Mouse (Mus musculus): Measurements from ENCODE around the gene Ccdc85b. TPM values are rescaled to one million over a fixed set of nuclear protein-coding genes. Genes with fewer than 3 reads are reported as not detected.
A peak's percentile ranks its signal among the peaks of the same experiment; 100 is the strongest.

Gene Ccdc85b
- polyA plus RNA-seq, 1 experiment from 2014 or later = 8.0 TPM

DNA sequence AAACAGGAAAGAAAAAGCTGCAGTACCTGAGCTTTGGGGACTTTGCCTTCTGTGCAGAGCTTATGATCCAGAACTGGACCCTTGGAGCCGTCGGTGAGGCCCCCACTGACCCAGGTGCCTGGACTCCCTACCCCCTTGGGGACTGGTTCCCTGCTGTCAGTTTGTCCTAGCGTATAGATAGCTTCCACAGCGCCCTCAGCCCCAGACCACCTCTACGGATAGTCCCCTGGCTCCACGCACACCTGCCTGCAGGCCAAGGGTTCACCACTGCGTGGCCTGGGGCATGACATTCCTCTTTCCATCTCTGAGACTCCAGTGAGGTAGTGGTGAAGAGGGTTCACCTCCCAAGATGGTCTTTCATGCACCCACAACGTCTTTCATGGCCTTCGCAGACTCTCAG is 5.5 kb upstream of the Ccdc85b start:
- Histone ChIP-seq H3K4me1 (ENCODE audit: control insufficient read depth, insufficient read depth, low read length) (peaks cover 21% of the 10 kb centered on the region), H3K36me3 (ENCODE audit: control insufficient read depth, insufficient read depth, low read length) (peaks cover 33% of the 10 kb centered on the region), H3K9ac (replicated peaks; ENCODE audit: low read depth, low read length) (no peak overlapping the region), H3K27me3 (ENCODE audit: control insufficient read depth, insufficient read depth, low read length) (no peaks in the 10 kb centered on the region; the same call in 1 of the 2 replicates), H3K4me3 (ENCODE audit: low read depth, low read length) (no peak overlapping the region), H3K9me3 (ENCODE audit: control insufficient read depth, low read length) (no peaks in the 10 kb centered on the region), H3K27ac (ENCODE audit: low read depth, low read length) (no peak overlapping the region), H3K4me2 (ENCODE audit: low read depth, low read length) (no peak overlapping the region)
- 93% methylated on average over 9 of the region's 9 CpGs for WGBS
- ATAC-seq (ENCODE audit: low read depth) = no peak

GRCm38 (mm10) chr19:5461411-5461810 is 3.7 kb upstream of the Ccdc85b start:
- Histone ChIP-seq H3K36me3 (ENCODE audit: control insufficient read depth, insufficient read depth, low read length) (peaks cover 24% of the 10 kb centered on the region), H3K27ac (ENCODE audit: low read depth, low read length) (no peak overlapping the region), H3K4me3 (ENCODE audit: low read depth, low read length) (peak overlapping the region; percentile 75), H3K27me3 (ENCODE audit: control insufficient read depth, insufficient read depth, low read length) (no peaks in the 10 kb centered on the region; the same call in 1 of the 2 replicates), H3K4me1 (ENCODE audit: control insufficient read depth, insufficient read depth, low read length) (peaks cover 26% of the 10 kb centered on the region), H3K4me2 (ENCODE audit: low read depth, low read length) (peak overlapping the region; percentile 94), H3K9me3 (ENCODE audit: control insufficient read depth, low read length) (no peaks in the 10 kb centered on the region), H3K9ac (replicated peaks; ENCODE audit: low read depth, low read length) (peak overlapping the region; percentile 76; the same call in 1 of the 2 replicates)
- 90% methylated on average over 6 of the region's 6 CpGs for WGBS
- ATAC-seq (ENCODE audit: low read depth) = no peak

DNA sequence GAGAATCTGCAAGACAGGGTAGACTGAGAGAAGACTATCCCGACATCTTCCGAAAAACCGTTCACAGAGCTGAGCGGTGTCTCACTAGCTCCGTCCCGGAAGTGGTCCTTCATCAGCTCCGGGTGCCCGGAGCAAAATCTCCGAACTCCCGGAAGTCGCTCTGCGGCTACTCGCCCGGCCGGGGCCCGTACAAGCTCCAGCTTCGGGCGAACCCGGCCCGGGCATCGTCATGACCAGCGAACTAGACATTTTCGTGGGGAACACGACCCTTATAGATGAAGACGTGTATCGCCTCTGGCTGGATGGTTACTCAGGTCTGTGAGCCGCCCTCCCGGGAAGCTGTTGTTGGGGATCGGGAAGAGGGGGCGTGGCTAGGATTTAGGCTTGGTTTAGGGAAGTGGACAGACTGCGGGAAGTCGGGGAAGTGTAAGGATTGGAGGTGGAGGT is 2.8 kb upstream of the Ccdc85b start, which contains the start of gene Fibp:
Fibp (plus strand) TSS at position 151 of the 447 bp plus-strand sequence.
- H3K4me1 ChIP-seq (ENCODE audit: control insufficient read depth, insufficient read depth, low read length) = peaks cover 36% of the 10 kb centered on the region
- H3K4me3 ChIP-seq (ENCODE audit: low read depth, low read length) = peak within 1 kb of the TSS; percentile 75
- peak; percentile 59 for ATAC-seq (ENCODE audit: low read depth)
- H3K9ac ChIP-seq (replicated peaks; ENCODE audit: low read depth, low read length) = peak within 1 kb of the TSS; percentile 76
- H3K9me3 ChIP-seq (ENCODE audit: control insufficient read depth, low read length) = no peaks in the 10 kb centered on the region
- H3K4me2 ChIP-seq (ENCODE audit: low read depth, low read length) = peak within 1 kb of the TSS; percentile 94
- peaks cover 16% of the 10 kb centered on the region for H3K36me3 ChIP-seq (ENCODE audit: control insufficient read depth, insufficient read depth, low read length)
- no peaks in the 10 kb centered on the region; the same call in 1 of the 2 replicates for H3K27me3 ChIP-seq (ENCODE audit: control insufficient read depth, insufficient read depth, low read length)
- peak within 1 kb of the TSS; percentile 24; the same call in 1 of the 2 replicates for H3K27ac ChIP-seq (ENCODE audit: low read depth, low read length)
- under 1% methylated on average over 32 of the region's 32 CpGs for WGBS

DNA sequence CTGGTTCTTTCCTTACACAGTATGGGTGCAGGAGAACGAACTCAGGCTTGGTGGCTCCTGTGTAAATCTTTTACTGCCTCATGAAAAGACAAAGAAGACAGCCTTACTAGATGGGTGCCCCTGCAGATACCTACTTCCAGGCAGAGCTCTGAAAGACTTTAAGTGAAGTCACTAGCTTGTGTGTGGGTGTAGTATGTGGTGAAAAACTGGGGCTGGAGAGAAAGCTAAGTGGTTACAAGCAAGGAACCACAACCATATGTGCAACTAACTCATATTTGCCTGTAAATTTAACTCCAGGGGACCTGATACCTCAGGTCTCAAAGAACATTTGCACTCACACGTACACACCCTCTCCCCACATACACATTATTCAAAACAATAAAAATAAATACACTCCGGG is 2.2 kb upstream of the Ccdc85b start:
- Histone ChIP-seq H3K4me1 (ENCODE audit: control insufficient read depth, insufficient read depth, low read length) (peaks cover 38% of the 10 kb centered on the region), H3K36me3 (ENCODE audit: control insufficient read depth, insufficient read depth, low read length) (peaks cover 10% of the 10 kb centered on the region), H3K27me3 (ENCODE audit: control insufficient read depth, insufficient read depth, low read length) (no peaks in the 10 kb centered on the region; the same call in 1 of the 2 replicates), H3K9ac (replicated peaks; ENCODE audit: low read depth, low read length) (peak overlapping the region; percentile 76), H3K9me3 (ENCODE audit: control insufficient read depth, low read length) (no peaks in the 10 kb centered on the region), H3K27ac (ENCODE audit: low read depth, low read length) (peak overlapping the region; percentile 24; the same call in 1 of the 2 replicates), H3K4me2 (ENCODE audit: low read depth, low read length) (peak overlapping the region; percentile 94), H3K4me3 (ENCODE audit: low read depth, low read length) (peak overlapping the region; percentile 75)
- no peak for ATAC-seq (ENCODE audit: low read depth)
- WGBS = 21% methylated on average over 3 of the region's 3 CpGs

- 70% methylated on average over 7 of the region's 7 CpGs for WGBS
- Histone ChIP-seq H3K9ac (replicated peaks; ENCODE audit: low read depth, low read length) (no peak overlapping the region), H3K4me2 (ENCODE audit: low read depth, low read length) (0 out of 2 replicates have a peak overlapping the region, but pooled peaks have one; percentile 12), H3K27ac (ENCODE audit: low read depth, low read length) (no peak overlapping the region), H3K27me3 (ENCODE audit: control insufficient read depth, insufficient read depth, low read length) (no peaks in the 10 kb centered on the region; the same call in 1 of the 2 replicates), H3K4me1 (ENCODE audit: control insufficient read depth, insufficient read depth, low read length) (peaks cover 34% of the 10 kb centered on the region), H3K4me3 (ENCODE audit: low read depth, low read length) (no peak overlapping the region), H3K9me3 (ENCODE audit: control insufficient read depth, low read length) (no peaks in the 10 kb centered on the region), H3K36me3 (ENCODE audit: control insufficient read depth, insufficient read depth, low read length) (peaks cover 7% of the 10 kb centered on the region; the same call in 1 of the 2 replicates)
- ATAC-seq (ENCODE audit: low read depth) = no peak
Observed at GRCm38 (mm10) chr19:5459019-5459418, 1.3 kb upstream of the Ccdc85b start.

- no peaks in the 10 kb centered on the region for H3K9me3 ChIP-seq (ENCODE audit: control insufficient read depth, low read length)
- no peaks in the 10 kb centered on the region; the same call in 1 of the 2 replicates for H3K27me3 ChIP-seq (ENCODE audit: control insufficient read depth, insufficient read depth, low read length)
- peaks cover 32% of the 10 kb centered on the region for H3K4me1 ChIP-seq (ENCODE audit: control insufficient read depth, insufficient read depth, low read length)
- no peaks in the 10 kb centered on the region for H3K36me3 ChIP-seq (ENCODE audit: control insufficient read depth, insufficient read depth, low read length)
- peak overlapping the region; percentile 91 for H3K27ac ChIP-seq (ENCODE audit: low read depth, low read length)
- peak overlapping the region; percentile 97 for H3K4me2 ChIP-seq (ENCODE audit: low read depth, low read length)
- WGBS = under 1% methylated on average over 70 of the region's 70 CpGs
- H3K9ac ChIP-seq (replicated peaks; ENCODE audit: low read depth, low read length) = peak overlapping the region; percentile 90
- peak; percentile 92 for ATAC-seq (ENCODE audit: low read depth)
- H3K4me3 ChIP-seq (ENCODE audit: low read depth, low read length) = peak overlapping the region; percentile 84
Observed at GRCm38 (mm10) chr19:5456922-5457745, 560 bp downstream of the Ccdc85b start.

DNA sequence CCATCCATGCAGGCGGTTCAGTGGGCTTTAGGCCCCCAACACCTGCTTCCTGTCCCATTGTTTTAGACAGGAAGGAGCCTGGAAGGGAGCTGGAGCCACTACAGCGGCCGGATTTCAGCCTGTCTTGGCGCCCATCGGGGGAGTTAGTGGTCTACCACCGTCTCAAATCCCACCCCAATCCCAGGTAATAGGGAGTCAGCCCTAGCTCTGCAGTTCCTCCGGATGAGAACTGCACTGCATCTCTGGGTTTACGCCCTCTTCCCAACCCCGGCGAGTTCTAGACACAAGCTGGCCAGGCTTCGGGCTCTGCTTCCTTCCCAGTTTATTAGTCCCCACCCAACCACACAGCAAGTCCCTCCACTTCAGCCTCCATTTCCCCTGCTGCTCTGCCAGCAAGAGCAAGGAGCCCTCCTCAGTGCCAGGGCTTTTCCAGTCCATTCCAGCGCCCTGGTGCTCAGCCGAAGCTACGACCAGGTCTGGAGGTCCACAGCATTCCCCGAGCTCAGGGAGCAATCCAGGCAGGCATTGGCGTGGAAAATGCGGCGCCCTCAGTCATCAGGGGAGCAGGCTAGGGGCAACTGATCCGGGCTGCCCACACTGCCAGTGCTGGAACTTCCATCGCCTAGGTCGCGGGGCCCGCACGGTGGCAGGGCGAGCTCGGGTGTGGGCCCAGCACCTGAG is 1.3 kb downstream of the Ccdc85b start:
- WGBS = 3% methylated on average over 26 of the region's 26 CpGs
- Histone ChIP-seq H3K27me3 (ENCODE audit: control insufficient read depth, insufficient read depth, low read length) (no peaks in the 10 kb centered on the region; the same call in 1 of the 2 replicates), H3K4me3 (ENCODE audit: low read depth, low read length) (peak overlapping the region; percentile 84), H3K27ac (ENCODE audit: low read depth, low read length) (peak overlapping the region; percentile 91), H3K9me3 (ENCODE audit: control insufficient read depth, low read length) (no peaks in the 10 kb centered on the region), H3K4me2 (ENCODE audit: low read depth, low read length) (peak overlapping the region; percentile 97), H3K9ac (replicated peaks; ENCODE audit: low read depth, low read length) (peak overlapping the region; percentile 90), H3K36me3 (ENCODE audit: control insufficient read depth, insufficient read depth, low read length) (no peaks in the 10 kb centered on the region), H3K4me1 (ENCODE audit: control insufficient read depth, insufficient read depth, low read length) (peaks cover 31% of the 10 kb centered on the region)
- ATAC-seq (ENCODE audit: low read depth) = no peak

GRCm38 (mm10) chr19:5455568-5455967 is 2.1 kb downstream of the Ccdc85b start:
- Histone ChIP-seq H3K9me3 (ENCODE audit: control insufficient read depth, low read length) (no peaks in the 10 kb centered on the region), H3K27me3 (ENCODE audit: control insufficient read depth, insufficient read depth, low read length) (0 out of 2 replicates have a peak, but pooled peaks cover 2% of the 10 kb centered on the region), H3K4me1 (ENCODE audit: control insufficient read depth, insufficient read depth, low read length) (peaks cover 25% of the 10 kb centered on the region), H3K4me2 (ENCODE audit: low read depth, low read length) (peak overlapping the region; percentile 97), H3K9ac (replicated peaks; ENCODE audit: low read depth, low read length) (no peak overlapping the region), H3K36me3 (ENCODE audit: control insufficient read depth, insufficient read depth, low read length) (no peaks in the 10 kb centered on the region), H3K4me3 (ENCODE audit: low read depth, low read length) (peak overlapping the region; percentile 84), H3K27ac (ENCODE audit: low read depth, low read length) (no peak overlapping the region)
- ATAC-seq (ENCODE audit: low read depth) = no peak
- 64% methylated on average over 8 of the region's 8 CpGs for WGBS
